Mouse (Mus musculus) stomach, postnatal 0 days (tissue): ENCODE measurements around the gene Dscam. TPM values are rescaled to one million over a fixed set of nuclear protein-coding genes. Genes with fewer than 3 reads are reported as not detected.

Source experiments
- ATAC-seq: fragments of 200-750 bp; cut with Nextera tagmentation; 2 replicates; pipeline ENCODE4 v1.8.0; 2017; ENCODE audit not compliant: low FRiP score, low TSS enrichment
- DNase-seq: peaks from one replicate; pipeline ENCODE4 v3.0.0-alpha.2; 2016; ENCODE audit warnings: low spot score
- H3K27ac ChIP-seq: fragments of 300-500 bp; sonication (generic); replicated peaks from 2 replicates; pipeline ENCODE4 v1.5.1; 2014; ENCODE audit warnings: mild to moderate bottlenecking, control low read depth
- H3K27me3 ChIP-seq: fragments of 300-500 bp; sonication (generic); 2 replicates; pipeline ENCODE4 v1.6.1; 2014; ENCODE audit warnings: low read length; ENCODE audit not compliant: control insufficient read depth, insufficient read depth
- H3K36me3 ChIP-seq: fragments of 300-500 bp; sonication (generic); 2 replicates; pipeline ENCODE4 v1.6.1; 2014; ENCODE audit warnings: low read length, mixed read lengths; ENCODE audit not compliant: control insufficient read depth, insufficient read depth
- H3K4me1 ChIP-seq: fragments of 300-500 bp; sonication (generic); replicated peaks from 2 replicates; pipeline ENCODE4 v1.6.1; 2014; ENCODE audit warnings: antibody characterized with exemption; ENCODE audit not compliant: control insufficient read depth, insufficient read depth
- H3K4me2 ChIP-seq: fragments of 300-500 bp; sonication (generic); replicated peaks from 2 replicates; pipeline ENCODE4 v1.6.1; 2014; ENCODE audit warnings: low read depth, mild to moderate bottlenecking, control low read depth, moderate library complexity
- H3K4me3 ChIP-seq: fragments of 300-500 bp; sonication (generic); 2 replicates; pipeline ENCODE4 v1.5.1; 2014; ENCODE audit warnings: low read depth, low read length, control low read depth
- H3K9ac ChIP-seq: fragments of 300-500 bp; sonication (generic); 2 replicates; pipeline ENCODE4 v1.6.1; 2014; ENCODE audit warnings: mild to moderate bottlenecking, low read length, control low read depth, mixed read lengths
- H3K9me3 ChIP-seq: fragments of 300-500 bp; sonication (generic); 2 replicates; pipeline ENCODE4 v1.6.1; 2016; ENCODE audit warnings: low read length; ENCODE audit not compliant: control insufficient read depth
- CTCF ChIP-seq: IDR thresholded peaks from 2 replicates; pipeline ENCODE4 v1.5.1; 2016; ENCODE audit warnings: antibody characterized with exemption, low read depth, mild to moderate bottlenecking, moderate library complexity
- EP300 ChIP-seq: optimal IDR thresholded peaks from 2 replicates; pipeline ENCODE3; 2016; ENCODE audit warnings: antibody characterized with exemption
- WGBS: fragments of 180-500 bp; shearing (Covaris S2); extraction: QIAGEN DNeasy Blood & Tissue Kit; methylation state at CpG from one replicate; pipeline ENCODE4 v1.1.7; 2014; 5-methylcytosine and 5-hydroxymethylcytosine counted together
- polyA plus RNA-seq: library from polyadenylated mRNA; unstranded; fragments of >200 nt; fragmentation: Nextera tagmentation; extraction: Ambion mirVana; gene quantifications from 2 replicates; pipeline ENCODE4 v1.2.1, GENCODE M21; 2015

Dscam gene
- polyA plus RNA-seq, 1 experiment from 2014 or later, result 0.13 TPM

- H3K4me2 ChIP-seq, result no peak overlapping the region
- H3K27ac ChIP-seq, result no peak overlapping the region
- no peaks in the 10 kb centered on the region for H3K4me1 ChIP-seq
- no peak for DNase-seq
- H3K36me3 ChIP-seq, result no peaks in the 10 kb centered on the region
- TF ChIP-seq CTCF, result no peak
- TF ChIP-seq EP300, result no peak
- WGBS, result 60% methylated on average over 3 of the region's 3 CpGs
- no peaks in the 10 kb centered on the region for H3K27me3 ChIP-seq
- H3K9me3 ChIP-seq, result no peaks in the 10 kb centered on the region
- ATAC-seq, result no peak
- no peak overlapping the region for H3K4me3 ChIP-seq
- no peak overlapping the region for H3K9ac ChIP-seq
These were observed 470.0 kb downstream of the Dscam start for GRCm38 (mm10) chr16:96700551-96700950.

GRCm38 (mm10) chr16:96695882-96696281 lies 474.7 kb downstream of the Dscam start:
- 74% methylated on average over 4 of the region's 4 CpGs for WGBS
- H3K9me3 ChIP-seq, result no peaks in the 10 kb centered on the region
- TF ChIP-seq CTCF (no peak), EP300 (no peak)
- H3K4me1 ChIP-seq, result no peaks in the 10 kb centered on the region
- H3K4me3 ChIP-seq, result no peak overlapping the region
- no peaks in the 10 kb centered on the region for H3K27me3 ChIP-seq
- DNase-seq (no peak), ATAC-seq (no peak)
- no peak overlapping the region for H3K9ac ChIP-seq
- H3K27ac ChIP-seq, result no peak overlapping the region
- H3K36me3 ChIP-seq, result no peaks in the 10 kb centered on the region
- H3K4me2 ChIP-seq, result no peak overlapping the region

GRCm38 (mm10) chr16:96691576-96691975 lies 479.0 kb downstream of the Dscam start:
- DNase-seq (no peak), ATAC-seq (no peak)
- Histone ChIP-seq H3K4me1 (no peaks in the 10 kb centered on the region), H3K27me3 (no peaks in the 10 kb centered on the region), H3K4me2 (no peak overlapping the region), H3K9ac (no peak overlapping the region), H3K27ac (no peak overlapping the region), H3K9me3 (no peaks in the 10 kb centered on the region), H3K36me3 (no peaks in the 10 kb centered on the region), H3K4me3 (no peak overlapping the region)
- WGBS, result 74% methylated on average over 6 of the region's 6 CpGs
- TF ChIP-seq EP300 (no peak), CTCF (no peak)

GRCm38 (mm10) chr16:96690052-96690451 lies 480.5 kb downstream of the Dscam start:
- 47% methylated on average over 1 of the region's 2 CpGs for WGBS
- H3K27ac ChIP-seq, result no peak overlapping the region
- ATAC-seq, result no peak
- H3K4me3 ChIP-seq, result no peak overlapping the region
- H3K9me3 ChIP-seq, result no peaks in the 10 kb centered on the region
- no peak overlapping the region for H3K4me2 ChIP-seq
- H3K9ac ChIP-seq, result no peak overlapping the region
- DNase-seq, result no peak
- no peaks in the 10 kb centered on the region for H3K27me3 ChIP-seq
- no peaks in the 10 kb centered on the region for H3K4me1 ChIP-seq
- TF ChIP-seq CTCF, result no peak
- no peak for TF ChIP-seq EP300
- no peaks in the 10 kb centered on the region for H3K36me3 ChIP-seq

GRCm38 (mm10) chr16:96689419-96689818 lies 481.1 kb downstream of the Dscam start:
- Histone ChIP-seq H3K4me2 (no peak overlapping the region), H3K9ac (no peak overlapping the region), H3K4me3 (no peak overlapping the region), H3K36me3 (no peaks in the 10 kb centered on the region), H3K27me3 (no peaks in the 10 kb centered on the region), H3K9me3 (no peaks in the 10 kb centered on the region), H3K4me1 (no peaks in the 10 kb centered on the region), H3K27ac (no peak overlapping the region)
- TF ChIP-seq EP300, result no peak
- TF ChIP-seq CTCF, result no peak
- ATAC-seq (no peak), DNase-seq (no peak)
- 36% methylated on average over 1 of the region's 1 CpGs for WGBS

GRCm38 (mm10) chr16:96685065-96685464 lies 485.5 kb downstream of the Dscam start:
- Histone ChIP-seq H3K4me2 (no peak overlapping the region), H3K36me3 (no peaks in the 10 kb centered on the region), H3K9ac (no peak overlapping the region), H3K27me3 (no peaks in the 10 kb centered on the region), H3K27ac (no peak overlapping the region), H3K4me1 (no peaks in the 10 kb centered on the region), H3K9me3 (no peaks in the 10 kb centered on the region), H3K4me3 (no peak overlapping the region)
- ATAC-seq (no peak), DNase-seq (no peak)
- TF ChIP-seq CTCF, result no peak
- TF ChIP-seq EP300, result no peak
- 90% methylated on average over 14 of the region's 14 CpGs for WGBS
